Mouse (Mus musculus) lung, adult 10 weeks (tissue): ENCODE measurements around the gene Klrb1f. TPM values are rescaled to one million over a fixed set of nuclear protein-coding genes. Genes with fewer than 3 reads are reported as not detected.

Experiments
- polyA plus RNA-seq: library from polyadenylated mRNA; stranded (reverse); fragments of 350-450 nt; fragmentation: Illumina TruSeq; extraction: RNeasy Lipid Tissue Mini Kit (QIAGEN cat#74804); gene quantifications from one replicate; pipeline ENCODE4 v1.2.3, GENCODE M21; 2014; ENCODE audit warnings: low read depth, low replicate concordance; ENCODE audit not compliant: insufficient read depth

The Klrb1f gene
- polyA plus RNA-seq: 0.86 TPM

GRCm38 (mm10) chr6:129045601-129046000, at the start of gene Klrb1f:
Gene Klrb1f, plus strand, starts transcription at chr6:129045901.

GRCm38 (mm10) chr6:129100794-129101193, 55.1 kb downstream of the Klrb1f start, which contains the start of gene Clec2e:
Gene Clec2e, minus strand, starts transcription at chr6:129100913.

Other genes with a start within 250 kb of the Klrb1f start
- not detected for gene Gm44511, start 219.6 kb upstream of the Klrb1f start, polyA plus RNA-seq
- gene Klrb1b, start 219.6 kb upstream of the Klrb1f start, polyA plus RNA-seq: 5.0 TPM
- gene Clec2i, start 158.3 kb upstream of the Klrb1f start, polyA plus RNA-seq: 3.0 TPM
- 4.2 TPM for gene BC035044, start 154.8 kb upstream of the Klrb1f start, polyA plus RNA-seq
- not detected for gene Clec2g, start 111.5 kb upstream of the Klrb1f start, polyA plus RNA-seq
- gene Clec2e, start 55.0 kb downstream of the Klrb1f start, polyA plus RNA-seq: not detected
- 369 TPM for gene Clec2d, start 134.7 kb downstream of the Klrb1f start, polyA plus RNA-seq
- gene Cd69, start 229.5 kb downstream of the Klrb1f start, polyA plus RNA-seq: 10.8 TPM